Mouse (Mus musculus): ENCODE results near the gene Lama4.

GRCm38 (mm10) chr10:39047775-39048174, 82.5 kb downstream of the Lama4 start:
- TF ChIP-seq POLR2A (IDR thresholded peaks at IDR 0.05; ENCODE audit: control insufficient read depth, low read depth, low read length) = no peak
- no peak for TF ChIP-seq CTCF (IDR thresholded peaks at IDR 0.05; ENCODE audit: control insufficient read depth, insufficient read depth, insufficient replicate concordance, low read depth, low read length)

Measured in testis, adult 2 months (tissue).